Mouse (Mus musculus) stomach, postnatal 0 days (tissue): Measurements from ENCODE around the gene Adrb1. TPM values are rescaled to one million over a fixed set of nuclear protein-coding genes. Genes with fewer than 3 reads are reported as not detected.
"Not testable (repeated sequence)": the region's sequence is repeated elsewhere in the genome, so short reads cannot be mapped to it uniquely, and the experiment has no call there.

Source experiments
- ATAC-seq: fragments of 200-750 bp; cut with Nextera tagmentation; 2 replicates; pipeline ENCODE4 v1.8.0; 2017; ENCODE audit not compliant: low FRiP score, low TSS enrichment
- DNase-seq: peaks from one replicate; pipeline ENCODE4 v3.0.0-alpha.2; 2016; ENCODE audit warnings: low spot score
- H3K27ac ChIP-seq: fragments of 300-500 bp; sonication (generic); replicated peaks from 2 replicates; pipeline ENCODE4 v1.5.1; 2014; ENCODE audit warnings: mild to moderate bottlenecking, control low read depth
- H3K27me3 ChIP-seq: fragments of 300-500 bp; sonication (generic); 2 replicates; pipeline ENCODE4 v1.6.1; 2014; ENCODE audit warnings: low read length; ENCODE audit not compliant: control insufficient read depth, insufficient read depth
- H3K36me3 ChIP-seq: fragments of 300-500 bp; sonication (generic); 2 replicates; pipeline ENCODE4 v1.6.1; 2014; ENCODE audit warnings: low read length, mixed read lengths; ENCODE audit not compliant: control insufficient read depth, insufficient read depth
- H3K4me1 ChIP-seq: fragments of 300-500 bp; sonication (generic); replicated peaks from 2 replicates; pipeline ENCODE4 v1.6.1; 2014; ENCODE audit warnings: antibody characterized with exemption; ENCODE audit not compliant: control insufficient read depth, insufficient read depth
- H3K4me2 ChIP-seq: fragments of 300-500 bp; sonication (generic); replicated peaks from 2 replicates; pipeline ENCODE4 v1.6.1; 2014; ENCODE audit warnings: low read depth, mild to moderate bottlenecking, control low read depth, moderate library complexity
- H3K4me3 ChIP-seq: fragments of 300-500 bp; sonication (generic); 2 replicates; pipeline ENCODE4 v1.5.1; 2014; ENCODE audit warnings: low read depth, low read length, control low read depth
- H3K9ac ChIP-seq: fragments of 300-500 bp; sonication (generic); 2 replicates; pipeline ENCODE4 v1.6.1; 2014; ENCODE audit warnings: mild to moderate bottlenecking, low read length, control low read depth, mixed read lengths
- H3K9me3 ChIP-seq: fragments of 300-500 bp; sonication (generic); 2 replicates; pipeline ENCODE4 v1.6.1; 2016; ENCODE audit warnings: low read length; ENCODE audit not compliant: control insufficient read depth
- CTCF ChIP-seq: IDR thresholded peaks from 2 replicates; pipeline ENCODE4 v1.5.1; 2016; ENCODE audit warnings: antibody characterized with exemption, low read depth, mild to moderate bottlenecking, moderate library complexity
- EP300 ChIP-seq: optimal IDR thresholded peaks from 2 replicates; pipeline ENCODE3; 2016; ENCODE audit warnings: antibody characterized with exemption
- WGBS: fragments of 180-500 bp; shearing (Covaris S2); extraction: QIAGEN DNeasy Blood & Tissue Kit; methylation state at CpG from one replicate; pipeline ENCODE4 v1.1.7; 2014; 5-methylcytosine and 5-hydroxymethylcytosine counted together
- polyA plus RNA-seq: library from polyadenylated mRNA; unstranded; fragments of >200 nt; fragmentation: Nextera tagmentation; extraction: Ambion mirVana; gene quantifications from 2 replicates; pipeline ENCODE4 v1.2.1, GENCODE M21; 2015

The Adrb1 gene
- polyA plus RNA-seq, 1 experiment from 2014 or later: 0.45 TPM

- Histone ChIP-seq H3K27me3 (no peaks in the 10 kb centered on the region), H3K36me3 (no peaks in the 10 kb centered on the region), H3K27ac (no peak overlapping the region), H3K4me3 (no peak overlapping the region), H3K9me3 (no peaks in the 10 kb centered on the region), H3K4me1 (no peaks in the 10 kb centered on the region), H3K9ac (no peak overlapping the region), H3K4me2 (no peak overlapping the region)
- TF ChIP-seq EP300 (no peak), CTCF (no peak)
- ATAC-seq (no peak), DNase-seq (no peak)
- 67% methylated on average over 10 of the region's 10 CpGs for WGBS
Measured at GRCm38 (mm10) chr19:56747878-56748277, 25.9 kb downstream of the Adrb1 start.

GRCm38 (mm10) chr19:56749343-56749742, 27.3 kb downstream of the Adrb1 start:
- no peak overlapping the region for H3K4me2 ChIP-seq
- TF ChIP-seq CTCF: no peak
- TF ChIP-seq EP300: no peak
- no peak for DNase-seq

GRCm38 (mm10) chr19:56750709-56751108, 28.7 kb downstream of the Adrb1 start:
- Histone ChIP-seq H3K4me3 (no peak overlapping the region), H3K27me3 (no peaks in the 10 kb centered on the region), H3K9ac (no peak overlapping the region), H3K4me2 (no peak overlapping the region), H3K36me3 (no peaks in the 10 kb centered on the region), H3K9me3 (no peaks in the 10 kb centered on the region), H3K4me1 (no peaks in the 10 kb centered on the region), H3K27ac (no peak overlapping the region)
- DNase-seq (no peak), ATAC-seq (no peak)
- WGBS: 56% methylated on average over 4 of the region's 4 CpGs
- TF ChIP-seq CTCF (no peak), EP300 (no peak)

More at GRCm38 (mm10) chr19:56749343-56749742, 27.3 kb downstream of the Adrb1 start:
- Histone ChIP-seq H3K9ac (no peak overlapping the region), H3K4me1 (no peaks in the 10 kb centered on the region), H3K4me3 (no peak overlapping the region), H3K27me3 (no peaks in the 10 kb centered on the region), H3K36me3 (no peaks in the 10 kb centered on the region), H3K27ac (no peak overlapping the region), H3K9me3 (no peaks in the 10 kb centered on the region)
- no peak for ATAC-seq
- 58% methylated on average over 3 of the region's 3 CpGs for WGBS

GRCm38 (mm10) chr19:56754456-56754855, 32.5 kb downstream of the Adrb1 start:
- not testable (repeated sequence) for H3K36me3 ChIP-seq, H3K9me3 ChIP-seq, H3K4me1 ChIP-seq, H3K4me3 ChIP-seq, ATAC-seq, H3K9ac ChIP-seq, H3K27ac ChIP-seq, H3K4me2 ChIP-seq, H3K27me3 ChIP-seq, DNase-seq
- WGBS: 94% methylated on average over 2 of the region's 2 CpGs

- ATAC-seq: no peak
- 83% methylated on average over 10 of the region's 10 CpGs for WGBS
- TF ChIP-seq CTCF (no peak), EP300 (no peak)
- Histone ChIP-seq H3K4me2 (no peak overlapping the region), H3K27me3 (no peaks in the 10 kb centered on the region), H3K9ac (no peak overlapping the region), H3K4me1 (no peaks in the 10 kb centered on the region), H3K27ac (no peak overlapping the region), H3K9me3 (no peaks in the 10 kb centered on the region), H3K36me3 (no peaks in the 10 kb centered on the region), H3K4me3 (no peak overlapping the region)
- no peak for DNase-seq
Measured at GRCm38 (mm10) chr19:56756412-56756811, 34.4 kb downstream of the Adrb1 start.

- Histone ChIP-seq H3K4me3 (no peak overlapping the region), H3K27ac (no peak overlapping the region), H3K36me3 (no peaks in the 10 kb centered on the region), H3K4me1 (no peaks in the 10 kb centered on the region), H3K4me2 (no peak overlapping the region), H3K9me3 (no peaks in the 10 kb centered on the region), H3K9ac (no peak overlapping the region), H3K27me3 (no peaks in the 10 kb centered on the region)
- TF ChIP-seq EP300: no peak
- no peak for TF ChIP-seq CTCF
- 87% methylated on average over 2 of the region's 2 CpGs for WGBS
- DNase-seq (no peak), ATAC-seq (no peak)
Measured at GRCm38 (mm10) chr19:56758311-56758710, 36.3 kb downstream of the Adrb1 start.
